Mouse (Mus musculus): ENCODE measurements at regions not wholly inside any gene's neighbourhood (a gene's known extent, or its start where the extent isn't known, plus 50 kb on each side); places are given as distances from the start of the nearest gene placed in this dataset.
"Not testable (repeated sequence)": the region's sequence is repeated elsewhere in the genome, so short reads cannot be mapped to it uniquely, and the experiment has no call there.

DNA sequence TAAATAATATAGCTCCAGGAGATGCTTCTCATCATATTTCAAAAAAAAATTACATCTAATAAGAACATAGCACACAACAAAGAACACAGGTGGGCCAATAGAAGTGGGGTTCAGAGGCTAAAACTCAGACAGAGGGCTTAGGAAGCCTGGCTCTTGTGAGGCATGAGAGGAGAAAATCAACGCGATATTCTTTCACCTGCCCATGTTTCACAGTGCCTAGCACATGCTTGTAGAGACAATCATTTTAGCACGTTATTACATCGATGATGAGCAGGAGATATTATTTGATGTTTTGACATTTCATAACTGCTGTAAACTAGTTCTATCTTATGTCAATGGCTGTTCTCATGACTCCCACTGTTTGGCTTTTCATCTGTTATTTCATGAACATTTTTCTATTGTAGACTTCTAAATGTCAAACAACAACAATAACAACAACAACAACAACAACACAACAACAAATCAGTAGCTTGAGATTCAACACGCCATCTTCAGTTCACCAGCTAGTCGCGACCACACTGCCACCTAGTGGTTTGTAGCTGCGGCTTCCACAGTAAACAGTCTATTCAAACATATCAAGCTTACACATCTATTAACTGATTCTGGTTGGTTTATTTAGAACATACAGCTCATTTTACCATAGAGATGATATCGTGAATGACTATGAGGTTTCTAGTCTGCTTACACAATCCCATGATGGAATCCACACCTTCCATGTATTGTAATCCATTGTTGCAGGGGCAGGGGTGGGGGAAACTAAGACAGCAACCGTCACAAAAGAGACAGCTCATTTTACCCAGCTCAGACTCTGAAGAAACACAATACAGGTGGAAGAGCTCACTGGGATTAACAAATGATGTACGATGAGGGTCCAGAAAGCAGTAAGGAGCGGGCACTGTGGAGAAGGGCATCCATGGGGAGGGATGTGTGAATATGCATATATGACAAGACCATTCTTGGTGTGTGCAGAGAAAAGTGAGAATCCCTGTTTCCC is 60.5 kb upstream of the Tmem200a start:
- H3K4me2 ChIP-seq = no peak overlapping the region
- no peaks in the 10 kb centered on the region for H3K36me3 ChIP-seq
- no peak overlapping the region for H3K4me3 ChIP-seq
- no peak overlapping the region for H3K27ac ChIP-seq
- 36% methylated on average over 12 of the region's 12 CpGs for WGBS
- H3K9ac ChIP-seq = no peak overlapping the region
- no peaks in the 10 kb centered on the region for H3K9me3 ChIP-seq
- H3K4me1 ChIP-seq (replicated peaks) = no peaks in the 10 kb centered on the region
- H3K27me3 ChIP-seq = no peaks in the 10 kb centered on the region
- ATAC-seq (ENCODE audit: low FRiP score) = peak; percentile 82

DNA sequence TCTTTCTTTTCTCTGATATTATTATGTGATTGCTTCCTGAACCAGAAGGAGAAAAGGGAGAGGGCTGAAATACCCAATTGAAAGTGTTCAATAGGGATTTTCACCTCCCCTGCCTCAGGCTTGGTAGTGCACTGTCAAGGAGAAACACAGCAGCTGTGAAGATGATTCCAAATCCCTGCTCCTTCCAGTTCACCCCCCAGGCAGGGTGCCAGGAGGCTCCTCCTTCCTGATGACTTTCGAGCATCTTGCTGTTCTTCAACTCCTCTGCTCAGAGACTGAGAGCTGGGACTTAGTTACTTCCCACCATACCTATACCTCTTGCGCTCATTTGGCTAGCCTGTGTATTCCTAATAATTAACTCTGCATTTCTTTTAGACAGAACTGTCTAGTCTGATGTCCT is 73.7 kb upstream of the Tmem200a start:
- no peak overlapping the region for H3K4me3 ChIP-seq
- WGBS = 86% methylated on average over 2 of the region's 2 CpGs
- no peaks in the 10 kb centered on the region for H3K36me3 ChIP-seq
- no peaks in the 10 kb centered on the region for H3K4me1 ChIP-seq (replicated peaks)
- no peak overlapping the region for H3K27ac ChIP-seq
- H3K27me3 ChIP-seq = no peaks in the 10 kb centered on the region
- no peak for ATAC-seq (ENCODE audit: low FRiP score)
- no peak overlapping the region for H3K4me2 ChIP-seq
- H3K9ac ChIP-seq = no peak overlapping the region
- no peaks in the 10 kb centered on the region for H3K9me3 ChIP-seq

DNA sequence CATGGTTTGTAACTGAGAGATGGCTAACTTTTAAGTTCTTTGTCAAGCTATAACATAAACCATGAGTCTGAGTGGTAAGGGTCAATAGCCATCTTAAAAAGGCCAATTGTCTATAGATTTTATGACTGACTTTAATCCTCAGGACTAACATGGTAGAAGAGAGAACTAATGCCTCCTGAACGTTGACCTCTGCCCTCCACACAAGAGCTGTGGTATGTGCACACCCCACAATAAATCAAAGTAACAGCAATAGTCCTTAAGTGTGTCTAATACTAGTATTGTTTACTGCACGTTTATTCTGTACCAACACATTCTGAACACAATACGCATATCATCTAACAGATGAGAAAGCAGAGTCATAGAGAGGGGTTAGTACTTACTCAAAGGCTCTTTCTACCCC is 70.7 kb upstream of the Samd3 start:
- H3K9me3 ChIP-seq = no peaks in the 10 kb centered on the region
- no peak overlapping the region for H3K9ac ChIP-seq
- H3K36me3 ChIP-seq = no peaks in the 10 kb centered on the region
- H3K27me3 ChIP-seq = no peaks in the 10 kb centered on the region
- no peak for ATAC-seq (ENCODE audit: low FRiP score)
- H3K4me2 ChIP-seq = no peak overlapping the region
- H3K4me3 ChIP-seq = no peak overlapping the region
- no peaks in the 10 kb centered on the region for H3K4me1 ChIP-seq (replicated peaks)
- 40% methylated on average over 3 of the region's 3 CpGs for WGBS
- no peak overlapping the region for H3K27ac ChIP-seq

DNA sequence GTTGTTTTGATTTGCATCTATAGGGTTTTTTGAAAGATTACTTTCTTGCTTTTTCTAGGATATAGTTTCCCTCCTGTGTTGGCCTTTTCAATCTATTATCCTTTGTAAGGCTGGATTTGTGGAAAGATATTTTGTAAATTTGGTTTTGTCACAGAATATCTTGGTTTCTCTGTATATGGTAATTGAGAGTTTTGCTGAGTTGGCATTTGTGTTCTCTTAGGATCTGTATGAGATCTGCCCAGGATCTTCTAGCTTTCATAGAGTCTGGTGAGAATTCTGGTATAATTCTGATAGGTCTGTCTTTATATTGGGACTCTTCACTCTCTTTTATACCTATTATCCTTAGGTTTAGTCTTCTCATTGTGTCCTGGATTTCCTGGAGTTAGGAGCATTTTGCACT is 68.4 kb upstream of the Samd3 start:
- H3K4me1 ChIP-seq (replicated peaks); H3K27me3 ChIP-seq; ATAC-seq (ENCODE audit: low FRiP score); H3K27ac ChIP-seq; H3K4me3 ChIP-seq; H3K9me3 ChIP-seq; H3K4me2 ChIP-seq; H3K9ac ChIP-seq; H3K36me3 ChIP-seq: not testable (repeated sequence)

DNA sequence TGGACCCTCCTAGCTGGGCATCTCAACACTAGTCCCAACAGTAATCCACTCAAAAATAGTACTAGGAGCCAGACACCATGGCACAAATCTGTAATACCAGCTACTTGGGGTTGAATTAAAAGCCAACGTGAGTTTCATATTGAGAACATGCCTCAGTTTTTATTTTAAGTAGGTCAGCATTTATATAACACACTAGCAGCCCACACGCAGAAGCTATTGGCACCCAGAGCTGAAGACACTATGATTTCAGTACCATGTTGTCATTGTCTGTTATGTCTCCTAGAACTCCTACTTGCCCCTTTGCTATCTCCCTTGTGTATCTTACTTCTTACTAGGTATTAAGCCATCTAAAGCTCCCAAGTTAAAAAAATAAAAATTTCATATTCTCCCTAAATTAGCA is 65.0 kb upstream of the Samd3 start:
- 85% methylated on average over 2 of the region's 2 CpGs for WGBS

DNA sequence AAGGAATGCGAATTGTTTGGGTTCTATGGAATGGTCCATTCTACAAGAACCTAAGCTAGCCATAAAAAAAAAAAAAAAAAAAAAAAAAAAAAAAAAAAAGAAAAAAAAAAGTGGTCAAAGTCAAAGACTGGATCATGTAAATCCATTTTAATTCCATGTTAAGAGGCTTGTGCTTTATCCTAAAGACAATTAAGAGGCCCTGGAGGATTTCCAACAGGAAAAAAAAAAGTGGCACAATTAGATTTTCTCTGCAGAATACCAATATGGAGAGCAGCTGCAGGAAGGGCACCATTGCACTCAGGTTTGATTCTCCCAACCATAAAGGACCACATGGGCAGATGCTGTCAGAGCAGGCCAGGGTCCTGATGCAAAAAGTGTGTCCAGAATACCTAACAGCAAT is 51.9 kb upstream of the Samd3 start:
- H3K9me3 ChIP-seq = no peaks in the 10 kb centered on the region
- H3K4me3 ChIP-seq = no peak overlapping the region
- H3K4me2 ChIP-seq = no peak overlapping the region
- no peak overlapping the region for H3K9ac ChIP-seq
- H3K36me3 ChIP-seq = no peaks in the 10 kb centered on the region
- ATAC-seq (ENCODE audit: low FRiP score) = no peak
- H3K27me3 ChIP-seq = no peaks in the 10 kb centered on the region
- 0 out of 2 replicates have a peak, but pooled peaks cover 2% of the 10 kb centered on the region for H3K4me1 ChIP-seq (replicated peaks)
- H3K27ac ChIP-seq = no peak overlapping the region
- 96% methylated on average over 1 of the region's 1 CpGs for WGBS

More for the DNA sequence above, 65.0 kb upstream of the Samd3 start:
- no peaks in the 10 kb centered on the region for H3K27me3 ChIP-seq
- H3K9me3 ChIP-seq = no peaks in the 10 kb centered on the region
- H3K9ac ChIP-seq = no peak overlapping the region
- no peak overlapping the region for H3K4me3 ChIP-seq
- H3K4me2 ChIP-seq = no peak overlapping the region
- no peak for ATAC-seq (ENCODE audit: low FRiP score)
- no peaks in the 10 kb centered on the region for H3K36me3 ChIP-seq
- H3K4me1 ChIP-seq (replicated peaks) = no peaks in the 10 kb centered on the region
- H3K27ac ChIP-seq = no peak overlapping the region

DNA sequence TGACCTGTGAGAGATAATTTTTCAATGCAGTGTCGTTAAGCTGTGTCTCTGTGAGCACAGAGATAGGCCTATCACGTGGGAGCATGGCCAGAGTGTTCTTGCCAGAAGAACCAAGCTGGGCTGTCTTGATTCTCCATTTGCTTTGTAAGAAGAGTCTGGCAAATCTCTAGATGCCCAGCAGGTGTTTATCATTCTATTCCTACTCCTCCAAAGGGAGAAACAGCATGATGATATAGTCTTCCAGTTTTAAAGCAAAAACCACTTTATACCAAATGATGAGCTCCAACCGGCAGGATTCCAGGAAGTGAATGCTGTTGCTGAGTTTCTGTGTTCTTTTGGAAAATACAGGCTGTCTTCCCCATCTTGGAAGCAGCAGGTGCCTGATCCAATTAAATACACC is 51.2 kb upstream of the Samd3 start:
- 0 out of 2 replicates have a peak, but pooled peaks cover 2% of the 10 kb centered on the region for H3K4me1 ChIP-seq (replicated peaks)
- no peak overlapping the region for H3K4me2 ChIP-seq
- no peaks in the 10 kb centered on the region for H3K36me3 ChIP-seq
- no peak for ATAC-seq (ENCODE audit: low FRiP score)
- H3K9me3 ChIP-seq = no peaks in the 10 kb centered on the region
- no peak overlapping the region for H3K9ac ChIP-seq
- 84% methylated on average over 3 of the region's 3 CpGs for WGBS
- H3K27ac ChIP-seq = no peak overlapping the region
- H3K27me3 ChIP-seq = no peaks in the 10 kb centered on the region
- H3K4me3 ChIP-seq = no peak overlapping the region
